Mouse (Mus musculus): ENCODE measurements around the gene Eps8. TPM values are rescaled to one million over a fixed set of nuclear protein-coding genes. Genes with fewer than 3 reads are reported as not detected.

Gene Eps8
- polyA plus RNA-seq, 2 experiments: 14.9 to 33.3 TPM

DNA sequence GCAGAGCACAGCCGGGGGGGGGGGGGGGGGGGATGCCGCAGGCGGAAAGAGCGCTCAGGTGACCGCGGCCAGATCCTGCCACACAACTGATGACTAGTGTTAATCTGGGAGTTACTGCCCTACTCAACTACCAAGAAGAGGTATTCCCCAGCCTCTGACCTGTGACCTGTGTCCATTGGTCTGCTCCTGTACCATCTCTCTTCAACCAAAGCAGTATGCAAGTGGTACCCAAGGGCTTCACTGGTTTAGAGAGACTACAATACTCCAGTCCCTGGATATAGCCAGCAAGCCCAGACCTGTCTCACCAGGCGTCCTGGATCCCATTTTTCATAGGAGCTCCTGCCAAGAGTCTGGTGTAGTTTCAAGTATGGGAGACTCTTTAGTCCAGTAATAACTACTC lies 5.1 kb downstream of the Eps8 start:
- H3K9ac ChIP-seq (ENCODE audit: low read depth, low read length, severe bottlenecking): peak overlapping the region; percentile 81; the same call in 1 of the 2 replicates
- no peak for TF ChIP-seq POLR2A (IDR thresholded peaks at IDR 0.05; ENCODE audit: borderline replicate concordance, extremely low read depth, insufficient read depth, insufficient read length)
- no peak overlapping the region for H3K27ac ChIP-seq (replicated peaks; ENCODE audit: low read depth, low read length)
- 20% methylated on average over 4 of the region's 7 CpGs for WGBS
- ATAC-seq (ENCODE audit: low FRiP score, low read depth) (no peak), DNase-seq (ENCODE audit: low spot score) (peak; percentile 12)
- peak overlapping the region; percentile 76 for H3K4me3 ChIP-seq (replicated peaks; ENCODE audit: low read length)
- H3K4me2 ChIP-seq (replicated peaks; ENCODE audit: low read depth, low read length, severe bottlenecking): peak overlapping the region; percentile 78
- no peaks in the 10 kb centered on the region for H3K9me3 ChIP-seq (ENCODE audit: control insufficient read depth, low read length)
- no peaks in the 10 kb centered on the region for H3K27me3 ChIP-seq (ENCODE audit: control insufficient read depth, insufficient read depth, low read length)
- H3K4me1 ChIP-seq (ENCODE audit: control insufficient read depth, insufficient read depth, low read length): peaks cover 4% of the 10 kb centered on the region; the same call in 1 of the 2 replicates
- no peaks in the 10 kb centered on the region for H3K36me3 ChIP-seq (ENCODE audit: control insufficient read depth, insufficient read depth, low read length)

DNA sequence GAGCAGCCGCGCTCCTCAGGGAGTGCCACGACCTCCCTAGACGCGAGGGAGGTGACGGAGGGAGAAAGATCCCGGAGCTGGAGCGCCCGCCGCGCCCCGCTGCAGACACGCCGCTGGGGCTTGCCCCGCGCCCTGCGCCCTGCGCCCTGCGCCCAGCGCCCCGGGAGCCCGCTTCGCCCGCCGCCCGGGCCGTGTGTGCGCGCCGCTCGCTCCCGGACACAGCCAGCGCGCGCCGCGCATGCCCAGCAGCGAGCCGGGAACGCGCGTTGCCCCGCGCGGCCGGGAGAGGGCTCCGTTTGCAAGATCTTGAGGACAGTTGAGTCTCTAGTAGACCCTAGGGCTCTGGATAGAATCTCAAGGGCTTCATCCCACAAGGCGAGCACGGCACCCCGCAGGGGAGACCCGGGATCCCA lies 5.6 kb downstream of the Eps8 start:
- peak; percentile 80 for ATAC-seq (ENCODE audit: low FRiP score, low read depth)
- peak overlapping the region; percentile 76 for H3K4me3 ChIP-seq (replicated peaks; ENCODE audit: low read length)
- TF ChIP-seq POLR2A (IDR thresholded peaks at IDR 0.05; ENCODE audit: borderline replicate concordance, extremely low read depth, insufficient read depth, insufficient read length): no peak
- DNase-seq (ENCODE audit: low spot score): peak; percentile 62
- peak overlapping the region; percentile 81 for H3K9ac ChIP-seq (ENCODE audit: low read depth, low read length, severe bottlenecking)
- H3K36me3 ChIP-seq (ENCODE audit: control insufficient read depth, insufficient read depth, low read length): no peaks in the 10 kb centered on the region
- peaks cover 4% of the 10 kb centered on the region; the same call in 1 of the 2 replicates for H3K4me1 ChIP-seq (ENCODE audit: control insufficient read depth, insufficient read depth, low read length)
- H3K27ac ChIP-seq (replicated peaks; ENCODE audit: low read depth, low read length): 0 out of 2 replicates have a peak overlapping the region, but pooled peaks have one; percentile 5
- 0% methylated on average over 33 of the region's 51 CpGs for WGBS
- no peaks in the 10 kb centered on the region for H3K9me3 ChIP-seq (ENCODE audit: control insufficient read depth, low read length)
- H3K4me2 ChIP-seq (replicated peaks; ENCODE audit: low read depth, low read length, severe bottlenecking): peak overlapping the region; percentile 78
- no peaks in the 10 kb centered on the region for H3K27me3 ChIP-seq (ENCODE audit: control insufficient read depth, insufficient read depth, low read length)

DNA sequence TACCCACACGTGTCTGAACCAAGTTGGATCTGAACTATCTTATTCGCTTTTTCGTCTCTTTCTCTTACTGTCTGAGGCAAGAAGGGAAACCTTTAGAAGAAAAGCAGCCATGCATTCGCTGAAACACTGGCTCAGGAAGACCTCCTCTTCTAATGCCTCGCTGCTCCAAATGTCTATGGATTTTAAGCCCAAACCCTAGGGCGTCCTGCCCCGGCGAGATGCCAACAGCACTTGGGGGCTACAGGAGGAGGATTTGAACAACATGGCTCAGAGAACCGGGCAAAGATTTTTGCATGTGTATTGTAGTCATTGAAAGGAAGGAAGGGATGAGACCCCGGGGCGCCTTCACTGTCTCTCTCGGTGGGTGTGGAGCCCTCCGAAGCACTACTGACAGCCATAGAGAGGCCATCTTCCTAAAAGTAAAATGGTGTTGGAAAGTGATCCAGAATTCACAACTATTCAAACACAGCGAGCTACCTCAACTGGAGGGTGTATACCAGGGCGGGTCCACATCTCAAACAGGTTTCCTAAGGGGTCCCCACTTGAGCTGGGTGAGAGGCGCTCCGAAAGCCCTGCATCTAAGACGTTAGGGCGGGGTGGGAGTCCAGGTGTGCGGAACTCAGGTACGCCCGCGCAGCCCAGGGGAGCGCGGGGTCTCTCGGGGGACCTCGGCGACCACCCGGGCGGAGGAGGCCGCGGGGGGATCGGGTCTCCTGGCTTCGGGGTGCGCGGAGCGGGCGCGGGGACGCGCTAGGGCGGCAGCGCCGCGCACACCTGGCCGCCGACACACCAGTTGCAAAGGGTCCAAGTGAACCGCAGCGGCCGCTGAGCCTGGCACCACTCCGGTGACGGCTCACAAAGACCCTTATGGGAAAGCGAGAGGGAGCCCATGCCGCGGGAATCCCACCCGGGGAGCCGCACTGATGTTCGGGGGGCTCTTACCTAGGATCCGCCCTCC lies 6.3 kb downstream of the Eps8 start:
- Histone ChIP-seq H3K4me2 (replicated peaks; ENCODE audit: low read depth, low read length, severe bottlenecking) (peak overlapping the region; percentile 78), H3K27me3 (ENCODE audit: control insufficient read depth, insufficient read depth, low read length) (no peaks in the 10 kb centered on the region), H3K36me3 (ENCODE audit: control insufficient read depth, insufficient read depth, low read length) (no peaks in the 10 kb centered on the region), H3K9me3 (ENCODE audit: control insufficient read depth, low read length) (no peaks in the 10 kb centered on the region), H3K27ac (replicated peaks; ENCODE audit: low read depth, low read length) (0 out of 2 replicates have a peak overlapping the region, but pooled peaks have one; percentile 6), H3K4me3 (replicated peaks; ENCODE audit: low read length) (peak overlapping the region; percentile 76), H3K4me1 (ENCODE audit: control insufficient read depth, insufficient read depth, low read length) (peaks cover 4% of the 10 kb centered on the region; the same call in 1 of the 2 replicates), H3K9ac (ENCODE audit: low read depth, low read length, severe bottlenecking) (peak overlapping the region; percentile 81)
- DNase-seq (ENCODE audit: low spot score): peak; percentile 22
- no peak for TF ChIP-seq POLR2A (IDR thresholded peaks at IDR 0.05; ENCODE audit: borderline replicate concordance, extremely low read depth, insufficient read depth, insufficient read length)
- peak; percentile 24 for ATAC-seq (ENCODE audit: low FRiP score, low read depth)
- 1% methylated on average over 45 of the region's 59 CpGs for WGBS

DNA sequence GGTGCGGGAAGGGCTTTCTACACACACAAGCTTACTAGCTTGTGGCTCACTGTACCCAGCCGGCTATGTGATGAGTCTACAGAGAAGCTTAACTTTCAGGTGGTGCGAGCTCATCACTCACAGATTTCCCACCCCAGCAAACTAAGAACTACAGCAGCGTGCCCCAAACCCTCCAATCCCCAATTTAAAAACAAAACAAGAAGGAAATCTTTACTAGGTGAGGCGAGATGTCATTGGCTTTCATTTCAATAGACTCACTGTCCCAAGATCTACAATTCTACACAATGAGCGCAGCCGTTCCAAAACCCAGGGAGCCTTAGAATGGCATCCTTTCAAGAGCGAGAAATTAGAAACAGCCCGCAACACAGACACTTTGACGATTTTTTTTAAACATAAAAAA lies 7.0 kb downstream of the Eps8 start:
- WGBS: 16% methylated on average over 10 of the region's 10 CpGs
- ATAC-seq (ENCODE audit: low FRiP score, low read depth) (no peak), DNase-seq (ENCODE audit: low spot score) (peak; percentile 7)
- H3K36me3 ChIP-seq (ENCODE audit: control insufficient read depth, insufficient read depth, low read length): no peaks in the 10 kb centered on the region
- H3K4me1 ChIP-seq (ENCODE audit: control insufficient read depth, insufficient read depth, low read length): peaks cover 4% of the 10 kb centered on the region; the same call in 1 of the 2 replicates
- peak overlapping the region; percentile 81; the same call in 1 of the 2 replicates for H3K9ac ChIP-seq (ENCODE audit: low read depth, low read length, severe bottlenecking)
- H3K4me3 ChIP-seq (replicated peaks; ENCODE audit: low read length): peak overlapping the region; percentile 76
- no peaks in the 10 kb centered on the region for H3K9me3 ChIP-seq (ENCODE audit: control insufficient read depth, low read length)
- H3K4me2 ChIP-seq (replicated peaks; ENCODE audit: low read depth, low read length, severe bottlenecking): peak overlapping the region; percentile 78
- TF ChIP-seq POLR2A (IDR thresholded peaks at IDR 0.05; ENCODE audit: borderline replicate concordance, extremely low read depth, insufficient read depth, insufficient read length): no peak
- H3K27ac ChIP-seq (replicated peaks; ENCODE audit: low read depth, low read length): 0 out of 2 replicates have a peak overlapping the region, but pooled peaks have one; percentile 20
- H3K27me3 ChIP-seq (ENCODE audit: control insufficient read depth, insufficient read depth, low read length): no peaks in the 10 kb centered on the region

DNA sequence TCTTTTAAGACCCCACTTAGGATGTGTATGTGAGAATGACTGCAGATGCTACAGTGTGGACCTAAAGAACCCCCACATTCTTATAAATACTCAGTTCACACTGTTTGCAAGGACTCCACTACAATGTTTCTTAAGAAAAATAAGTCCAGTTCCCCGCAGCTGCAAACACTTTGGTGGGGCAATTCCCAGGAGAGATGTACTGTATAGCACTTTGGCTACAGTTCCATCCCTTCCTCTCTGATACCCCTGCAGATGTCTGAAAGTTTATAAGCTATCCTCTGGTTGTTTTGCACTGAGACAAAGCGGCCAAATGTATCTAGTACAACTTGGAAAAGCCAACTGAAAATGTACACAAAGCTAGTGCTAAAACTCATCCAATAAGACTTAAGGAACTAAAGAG lies 8.0 kb downstream of the Eps8 start:
- no peaks in the 10 kb centered on the region for H3K36me3 ChIP-seq (ENCODE audit: control insufficient read depth, insufficient read depth, low read length)
- peak; percentile 27; the same call in 1 of the 2 replicates for ATAC-seq (ENCODE audit: low FRiP score, low read depth)
- H3K27ac ChIP-seq (replicated peaks; ENCODE audit: low read depth, low read length): no peak overlapping the region
- peak; percentile 80 for DNase-seq (ENCODE audit: low spot score)
- 66% methylated on average over 2 of the region's 2 CpGs for WGBS
- TF ChIP-seq POLR2A (IDR thresholded peaks at IDR 0.05; ENCODE audit: borderline replicate concordance, extremely low read depth, insufficient read depth, insufficient read length): no peak
- H3K4me2 ChIP-seq (replicated peaks; ENCODE audit: low read depth, low read length, severe bottlenecking): no peak overlapping the region
- no peaks in the 10 kb centered on the region for H3K27me3 ChIP-seq (ENCODE audit: control insufficient read depth, insufficient read depth, low read length)
- peaks cover 4% of the 10 kb centered on the region; the same call in 1 of the 2 replicates for H3K4me1 ChIP-seq (ENCODE audit: control insufficient read depth, insufficient read depth, low read length)
- no peak overlapping the region for H3K9ac ChIP-seq (ENCODE audit: low read depth, low read length, severe bottlenecking)
- no peak overlapping the region for H3K4me3 ChIP-seq (replicated peaks; ENCODE audit: low read length)
- no peaks in the 10 kb centered on the region for H3K9me3 ChIP-seq (ENCODE audit: control insufficient read depth, low read length)

Data from limb, embryonic 14.5 days (tissue).